Mouse (Mus musculus) heart, embryonic 15.5 days (tissue): Measurements from ENCODE around the gene Pcyt1a. TPM values are rescaled to one million over a fixed set of nuclear protein-coding genes. Genes with fewer than 3 reads are reported as not detected.

ENCODE experiments used
- ATAC-seq: fragments of 200-750 bp; cut with Nextera tagmentation; replicated peaks from 2 replicates; pipeline ENCODE4 v1.8.0; 2017; ENCODE audit warnings: low read depth, moderate TSS enrichment; ENCODE audit not compliant: insufficient number of reproducible peaks, insufficient read depth, low FRiP score
- H3K27ac ChIP-seq: fragments of 300-500 bp; sonication (generic); 2 replicates; pipeline ENCODE4 v1.5.1; 2015; ENCODE audit warnings: mild to moderate bottlenecking, inconsistent platforms
- H3K27me3 ChIP-seq: fragments of 300-500 bp; sonication (generic); 2 replicates; pipeline ENCODE4 v1.6.1; 2015; ENCODE audit warnings: inconsistent platforms
- H3K36me3 ChIP-seq: fragments of 300-500 bp; sonication (generic); 2 replicates; pipeline ENCODE4 v1.6.1; 2015; ENCODE audit warnings: mild to moderate bottlenecking, inconsistent platforms
- H3K4me1 ChIP-seq: fragments of 300-500 bp; sonication (generic); replicated peaks from 2 replicates; pipeline ENCODE4 v1.6.1; 2015; ENCODE audit warnings: inconsistent platforms
- H3K4me2 ChIP-seq: fragments of 300-500 bp; sonication (generic); 2 replicates; pipeline ENCODE4 v1.6.1; 2015; ENCODE audit warnings: inconsistent platforms, mild to moderate bottlenecking, moderate library complexity
- H3K4me3 ChIP-seq: fragments of 300-500 bp; sonication (generic); 2 replicates; pipeline ENCODE4 v1.5.1; 2015; ENCODE audit warnings: mild to moderate bottlenecking, inconsistent platforms
- H3K9ac ChIP-seq: fragments of 300-500 bp; sonication (generic); 2 replicates; pipeline ENCODE4 v1.6.1; 2015; ENCODE audit warnings: mild to moderate bottlenecking, inconsistent platforms
- H3K9me3 ChIP-seq: fragments of 300-500 bp; sonication (generic); replicated peaks from 2 replicates; pipeline ENCODE4 v1.6.1; 2016; ENCODE audit warnings: inconsistent platforms
- WGBS: fragments of 180-500 bp; shearing (Covaris S2); methylation state at CpG from one replicate; pipeline ENCODE4 v1.1.7; 2015; ENCODE audit warnings: mixed read lengths; 5-methylcytosine and 5-hydroxymethylcytosine counted together
- polyA plus RNA-seq: library from polyadenylated mRNA; unstranded; fragments of >200 nt; fragmentation: Nextera tagmentation; extraction: Ambion mirVana; gene quantifications from 2 replicates; pipeline ENCODE4 v1.2.1, GENCODE M21; 2015

The Pcyt1a gene
- polyA plus RNA-seq, 1 experiment from 2014 or later, result 44.3 TPM

DNA sequence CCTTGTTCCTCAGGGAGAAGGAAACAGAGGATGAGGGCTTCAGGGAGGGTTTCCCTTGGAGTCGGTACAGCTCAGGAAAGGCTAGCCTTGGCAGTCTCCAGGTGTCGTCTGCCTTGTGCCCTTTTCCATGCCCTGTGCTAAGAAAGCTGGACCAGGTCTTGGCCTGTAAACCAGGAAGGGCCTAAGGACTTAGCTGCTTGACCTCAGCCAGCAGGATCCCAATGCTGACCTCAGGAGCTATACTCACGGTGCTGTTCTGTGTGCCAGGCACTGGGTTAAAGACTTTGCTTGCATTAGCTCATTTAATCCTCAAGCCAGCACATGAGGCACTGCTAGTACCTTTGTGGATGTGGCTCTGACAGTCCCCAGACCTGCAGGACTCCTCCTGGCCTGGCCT is 80.6 kb downstream of the Pcyt1a start:
- H3K27ac ChIP-seq, result no peak overlapping the region
- H3K4me1 ChIP-seq, result peaks cover 42% of the 10 kb centered on the region
- no peaks in the 10 kb centered on the region for H3K27me3 ChIP-seq
- no peaks in the 10 kb centered on the region for H3K36me3 ChIP-seq
- no peak overlapping the region for H3K9ac ChIP-seq
- H3K9me3 ChIP-seq, result no peaks in the 10 kb centered on the region
- H3K4me3 ChIP-seq, result no peak overlapping the region
- 84% methylated on average over 3 of the region's 3 CpGs for WGBS
- ATAC-seq, result no peak
- no peak overlapping the region for H3K4me2 ChIP-seq

DNA sequence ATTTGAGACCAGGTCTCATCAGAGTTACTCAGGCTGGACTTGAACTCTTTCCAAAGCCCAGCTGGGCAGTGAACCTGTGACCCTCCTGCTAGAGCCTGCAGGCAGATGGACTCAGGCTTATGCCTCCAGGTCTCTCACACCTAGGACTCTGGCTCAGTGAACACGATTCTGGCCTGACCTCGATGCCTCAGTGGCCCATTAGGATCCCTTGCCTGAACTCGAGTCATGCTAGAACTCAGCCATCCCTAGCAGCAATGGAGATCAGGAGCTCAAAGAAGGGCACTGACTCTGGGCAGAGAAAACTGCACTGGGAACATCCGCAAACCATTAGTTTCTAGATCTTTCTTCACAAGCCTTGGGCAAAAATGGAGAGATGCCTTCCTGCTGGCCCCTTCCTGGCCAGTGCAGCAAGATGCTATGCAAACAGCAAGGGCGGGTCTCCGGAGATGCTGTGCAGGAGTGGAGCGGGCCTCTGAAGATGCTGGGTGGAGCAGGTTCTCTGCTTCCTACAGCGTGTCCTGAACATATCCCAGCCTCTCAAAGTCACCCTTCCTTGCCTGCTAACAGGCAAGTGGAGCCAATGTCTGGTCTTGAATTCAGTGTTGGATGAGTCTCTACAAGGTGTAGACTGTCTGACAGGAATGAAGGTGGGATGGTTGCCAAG is 81.2 kb downstream of the Pcyt1a start:
- H3K4me1 ChIP-seq, result peaks cover 42% of the 10 kb centered on the region
- no peaks in the 10 kb centered on the region for H3K27me3 ChIP-seq
- no peak overlapping the region for H3K4me2 ChIP-seq
- H3K9ac ChIP-seq, result no peak overlapping the region
- no peaks in the 10 kb centered on the region for H3K36me3 ChIP-seq
- H3K27ac ChIP-seq, result no peak overlapping the region
- H3K4me3 ChIP-seq, result no peak overlapping the region
- ATAC-seq, result no peak
- WGBS, result 90% methylated on average over 8 of the region's 8 CpGs
- no peaks in the 10 kb centered on the region for H3K9me3 ChIP-seq

DNA sequence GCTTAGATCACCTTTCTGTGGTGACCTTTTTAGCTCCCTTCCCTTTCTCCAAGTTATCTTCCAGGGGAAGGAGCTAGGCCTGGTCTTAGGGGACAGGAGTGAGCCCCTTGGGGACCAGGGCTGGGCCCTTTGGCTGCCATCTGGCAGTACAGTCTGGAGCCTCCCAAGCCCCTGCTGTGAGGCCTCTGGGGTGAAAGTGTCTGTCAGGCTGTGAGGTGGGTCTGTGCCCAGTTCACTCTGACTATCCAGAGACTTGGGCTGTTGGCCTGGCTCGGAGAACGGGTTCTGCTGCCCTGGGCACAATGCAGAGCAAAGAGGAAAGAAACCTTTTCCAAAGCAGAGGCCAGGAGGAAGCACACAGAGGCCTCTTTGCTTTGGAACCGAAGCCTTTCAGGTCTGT is 82.2 kb downstream of the Pcyt1a start:
- Histone ChIP-seq H3K27me3 (no peaks in the 10 kb centered on the region), H3K4me2 (no peak overlapping the region), H3K4me3 (no peak overlapping the region), H3K9me3 (no peaks in the 10 kb centered on the region), H3K36me3 (no peaks in the 10 kb centered on the region), H3K4me1 (peaks cover 34% of the 10 kb centered on the region), H3K27ac (no peak overlapping the region), H3K9ac (no peak overlapping the region)
- WGBS, result 75% methylated on average over 3 of the region's 3 CpGs
- no peak for ATAC-seq

DNA sequence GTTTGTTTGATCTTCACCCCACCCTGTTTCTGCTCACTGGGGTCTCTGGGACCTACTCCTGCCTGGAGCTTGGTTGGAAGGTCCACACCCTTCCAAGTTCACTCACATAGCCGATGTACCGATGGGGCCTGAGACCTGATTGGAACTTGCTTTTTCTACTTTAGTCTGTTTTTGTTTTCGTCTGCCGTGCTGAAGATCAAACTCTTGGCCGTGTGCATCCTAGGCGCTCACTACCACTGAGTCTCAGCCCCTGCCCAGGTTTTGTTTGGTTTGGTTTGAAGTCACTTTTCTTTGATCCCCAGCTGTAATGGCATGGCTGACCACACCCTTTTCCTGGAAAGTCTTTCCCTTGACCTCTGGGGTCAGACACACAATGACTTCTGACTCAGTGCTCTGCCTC is 82.7 kb downstream of the Pcyt1a start:
- Histone ChIP-seq H3K36me3 (no peaks in the 10 kb centered on the region), H3K4me3 (no peak overlapping the region), H3K27me3 (no peaks in the 10 kb centered on the region), H3K4me1 (peaks cover 29% of the 10 kb centered on the region), H3K27ac (no peak overlapping the region), H3K9ac (no peak overlapping the region), H3K4me2 (no peak overlapping the region), H3K9me3 (no peaks in the 10 kb centered on the region)
- WGBS, result 87% methylated on average over 6 of the region's 6 CpGs
- ATAC-seq, result no peak

DNA sequence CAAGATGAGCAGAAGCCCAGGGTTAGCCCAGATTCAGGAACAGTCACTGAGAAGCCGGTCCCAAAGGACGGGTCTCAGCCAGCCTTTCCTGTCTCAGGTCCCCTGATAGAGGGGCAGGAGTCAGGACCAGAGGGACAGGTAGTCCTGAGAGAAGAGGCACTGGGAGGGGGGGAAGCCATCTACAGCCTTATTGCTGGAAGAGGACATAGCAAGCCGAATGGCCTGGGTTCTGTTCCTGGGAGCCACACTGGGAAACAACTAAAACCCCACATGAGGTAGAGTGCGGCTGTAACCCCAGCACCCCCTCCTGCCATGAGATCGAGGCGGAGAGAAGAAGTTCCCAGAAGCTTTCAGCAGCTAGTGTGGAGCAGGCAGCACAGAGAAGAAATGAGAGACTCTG is 83.2 kb downstream of the Pcyt1a start:
- Histone ChIP-seq H3K4me2 (no peak overlapping the region), H3K9ac (no peak overlapping the region), H3K4me3 (no peak overlapping the region), H3K27ac (no peak overlapping the region), H3K4me1 (peaks cover 24% of the 10 kb centered on the region), H3K27me3 (no peaks in the 10 kb centered on the region), H3K9me3 (no peaks in the 10 kb centered on the region), H3K36me3 (no peaks in the 10 kb centered on the region)
- ATAC-seq, result no peak
- WGBS, result 93% methylated on average over 6 of the region's 6 CpGs

DNA sequence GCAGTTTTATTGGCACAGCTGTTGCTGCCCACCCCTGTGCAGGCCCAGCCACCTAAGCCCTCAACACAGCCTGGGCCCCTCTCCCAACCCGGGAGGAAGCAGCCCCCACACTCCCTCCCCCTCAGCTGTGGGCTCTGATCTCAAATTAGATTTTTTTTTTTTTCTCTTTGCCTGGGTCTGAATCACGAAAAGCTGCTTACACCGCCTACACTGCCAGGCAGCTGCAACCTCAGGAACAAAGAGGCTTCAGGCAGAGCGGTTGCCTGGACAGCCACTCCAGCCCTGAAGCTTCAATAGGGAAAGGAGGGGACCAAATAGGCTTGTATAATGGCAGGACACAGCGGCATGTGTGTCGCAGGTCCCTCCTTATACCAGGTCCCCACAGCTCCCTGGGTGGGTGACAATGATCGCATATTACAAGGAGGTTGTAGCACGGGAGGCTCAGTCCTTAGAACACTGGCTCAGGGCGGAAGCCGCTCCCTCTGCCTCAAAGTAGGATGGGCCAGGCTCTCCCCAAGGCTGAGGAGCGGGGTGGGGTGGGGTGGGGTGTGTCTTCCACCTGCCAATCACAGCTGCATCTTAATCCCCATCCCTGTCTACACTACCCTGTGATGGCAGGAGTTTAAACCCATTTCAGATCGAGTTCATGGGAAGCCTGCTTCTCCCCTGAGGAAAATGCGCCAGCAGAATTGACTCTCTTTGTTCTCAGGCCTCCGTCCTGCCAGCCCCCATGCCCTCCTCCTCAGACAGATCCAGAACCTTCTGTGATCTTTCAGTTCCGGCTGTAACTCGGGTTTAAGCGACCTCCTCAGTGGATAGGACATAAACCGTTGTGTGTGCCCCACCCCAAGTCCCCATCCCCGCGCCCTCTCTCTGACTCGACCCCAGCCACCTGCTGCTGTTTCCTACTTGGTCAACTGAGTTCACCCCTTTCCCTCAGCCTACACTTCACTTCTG is 85.6 kb downstream of the Pcyt1a start:
- WGBS, result 33% methylated on average over 21 of the region's 21 CpGs
- H3K9ac ChIP-seq, result no peak overlapping the region
- no peaks in the 10 kb centered on the region for H3K36me3 ChIP-seq
- H3K27ac ChIP-seq, result peak overlapping the region; percentile 21; the same call in 1 of the 2 replicates
- H3K9me3 ChIP-seq, result no peaks in the 10 kb centered on the region
- H3K4me2 ChIP-seq, result peak overlapping the region; percentile 14; the same call in 1 of the 2 replicates
- H3K4me3 ChIP-seq, result no peak overlapping the region
- ATAC-seq, result peak; percentile 47; the same call in 1 of the 2 replicates
- H3K4me1 ChIP-seq, result 0 out of 2 replicates have a peak, but pooled peaks cover 1% of the 10 kb centered on the region
- no peaks in the 10 kb centered on the region for H3K27me3 ChIP-seq

DNA sequence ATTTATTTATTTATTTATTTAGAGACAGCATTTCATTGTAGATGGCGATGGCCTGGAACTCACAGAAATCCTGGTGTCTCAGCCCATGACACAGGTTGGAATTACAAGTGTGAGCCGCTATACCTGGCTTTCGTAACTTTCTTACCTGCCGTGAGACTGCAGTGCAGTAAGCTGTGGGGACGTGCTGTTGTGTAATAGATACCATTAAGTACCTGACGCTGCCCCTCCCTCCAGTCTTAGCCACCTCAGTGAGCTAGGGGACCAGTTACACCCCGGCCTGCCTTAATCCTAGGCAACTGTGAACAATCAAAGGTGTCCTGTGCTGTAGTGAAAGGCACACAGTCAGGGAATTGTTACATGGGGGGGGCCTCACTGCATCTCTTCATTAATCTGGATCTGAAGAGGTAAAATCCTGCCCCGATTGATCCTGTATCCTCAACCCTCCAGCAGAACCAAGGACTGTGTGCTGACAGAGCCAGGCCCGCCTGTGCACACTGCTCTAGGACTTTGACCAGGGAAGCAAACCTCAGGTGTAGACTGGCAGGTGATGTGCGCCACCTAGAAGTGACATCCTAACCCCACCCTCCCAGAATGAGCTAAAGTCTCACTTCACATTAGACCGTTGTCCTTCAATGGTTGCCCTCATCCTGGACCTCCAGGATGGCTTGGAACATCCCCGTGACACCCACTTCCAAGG is 87.2 kb downstream of the Pcyt1a start:
- Histone ChIP-seq H3K4me3 (no peak overlapping the region), H3K27ac (no peak overlapping the region), H3K27me3 (no peaks in the 10 kb centered on the region), H3K9me3 (no peaks in the 10 kb centered on the region), H3K9ac (no peak overlapping the region), H3K4me2 (no peak overlapping the region), H3K36me3 (no peaks in the 10 kb centered on the region), H3K4me1 (peaks cover 3% of the 10 kb centered on the region; the same call in 1 of the 2 replicates)
- 81% methylated on average over 12 of the region's 12 CpGs for WGBS
- ATAC-seq, result no peak

DNA sequence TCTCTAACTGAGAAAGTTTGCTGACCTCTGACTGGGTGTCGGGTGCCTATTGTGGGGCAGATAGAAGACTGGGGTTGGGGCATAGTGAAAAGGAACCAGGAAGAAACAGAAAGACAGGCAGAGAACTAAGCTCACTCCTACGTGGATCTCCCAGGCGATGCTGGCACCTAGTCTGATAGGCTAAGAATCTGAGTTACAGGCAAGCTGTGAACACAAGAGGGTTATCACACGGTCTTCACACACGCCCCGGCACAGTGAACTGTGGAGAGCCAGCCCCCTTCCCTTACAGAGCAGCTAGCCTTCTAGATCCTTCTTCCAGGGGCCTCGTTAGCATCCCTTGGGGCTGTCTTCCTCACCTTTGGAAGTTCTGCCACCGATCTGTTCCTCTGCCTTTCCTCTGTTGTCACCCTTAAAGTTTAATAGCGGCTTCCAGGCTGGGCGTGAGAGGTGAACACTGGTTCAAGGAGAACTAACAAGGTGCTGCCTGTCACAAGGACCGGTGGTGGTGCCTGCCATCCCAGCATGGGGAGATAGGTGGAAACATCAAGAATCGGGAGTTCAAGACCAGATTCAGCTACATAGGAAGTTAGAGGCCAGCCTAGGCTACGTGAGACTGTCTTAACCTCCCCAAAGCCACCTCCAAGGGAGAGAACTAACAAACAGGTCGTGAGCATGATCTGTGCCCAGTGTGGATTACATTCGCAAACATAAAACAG is 89.1 kb downstream of the Pcyt1a start:
- Histone ChIP-seq H3K36me3 (no peaks in the 10 kb centered on the region), H3K27ac (peak overlapping the region; percentile 32; the same call in 1 of the 2 replicates), H3K4me3 (no peak overlapping the region), H3K9me3 (no peaks in the 10 kb centered on the region), H3K9ac (no peak overlapping the region), H3K4me1 (peaks cover 19% of the 10 kb centered on the region), H3K4me2 (no peak overlapping the region), H3K27me3 (no peaks in the 10 kb centered on the region)
- WGBS, result 69% methylated on average over 15 of the region's 15 CpGs
- ATAC-seq, result no peak

DNA sequence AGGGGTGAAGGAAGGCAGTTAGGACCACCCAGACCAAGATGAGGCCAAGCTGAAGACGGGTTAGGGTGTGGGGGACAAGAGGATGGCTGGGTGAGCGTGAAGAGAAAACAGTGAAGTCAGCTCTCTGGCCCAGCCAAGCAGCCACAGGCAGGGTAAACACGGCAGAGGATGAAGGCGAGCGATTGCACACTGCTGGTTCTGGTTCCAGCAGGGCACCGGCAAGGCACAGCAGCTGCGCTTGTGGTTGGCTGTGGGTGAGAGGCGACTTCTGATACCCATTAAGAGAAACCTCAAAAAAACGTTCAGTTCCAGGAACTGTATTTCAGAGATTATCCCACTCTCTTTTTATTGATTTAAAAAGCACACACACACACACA is 89.6 kb downstream of the Pcyt1a start:
- no peak for ATAC-seq
- 60% methylated on average over 9 of the region's 9 CpGs for WGBS
- H3K27me3 ChIP-seq, result no peaks in the 10 kb centered on the region
- H3K4me1 ChIP-seq, result peaks cover 19% of the 10 kb centered on the region
- no peak overlapping the region for H3K9ac ChIP-seq
- H3K4me2 ChIP-seq, result no peak overlapping the region
- H3K27ac ChIP-seq, result peak overlapping the region; percentile 32; the same call in 1 of the 2 replicates
- H3K36me3 ChIP-seq, result no peaks in the 10 kb centered on the region
- no peak overlapping the region for H3K4me3 ChIP-seq
- H3K9me3 ChIP-seq, result no peaks in the 10 kb centered on the region

DNA sequence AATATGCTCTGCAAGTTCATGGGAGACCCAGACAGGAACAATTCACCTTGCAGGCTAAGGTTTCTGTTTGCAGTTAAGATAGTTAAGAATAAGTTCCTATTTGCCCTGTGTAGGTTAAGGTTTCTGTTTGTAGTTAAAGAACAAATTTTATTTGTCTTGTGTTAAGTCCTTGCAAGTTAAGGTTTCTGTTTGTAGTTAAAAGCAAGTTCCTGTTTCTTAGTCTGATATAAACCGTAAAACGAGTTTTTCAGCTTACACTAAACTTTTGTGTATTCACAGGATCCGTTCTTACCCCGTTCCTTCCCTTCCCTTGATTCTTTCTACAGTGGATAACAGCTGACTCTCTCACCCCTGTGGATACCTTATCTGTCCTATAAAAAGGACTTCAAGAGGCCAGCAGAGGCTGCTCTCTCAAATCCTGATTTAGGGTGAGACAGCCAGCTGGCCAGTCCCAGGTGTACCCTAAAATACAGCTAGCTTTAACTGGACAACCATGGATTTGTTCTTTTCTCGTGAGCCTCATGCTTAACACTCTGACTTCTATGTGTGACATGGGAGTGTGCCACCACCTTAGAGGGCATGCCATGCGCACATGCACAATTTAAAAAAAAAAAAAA is 92.0 kb downstream of the Pcyt1a start:
- H3K36me3 ChIP-seq, result no peaks in the 10 kb centered on the region

More for the DNA sequence above, 92.0 kb downstream of the Pcyt1a start:
- ATAC-seq, result no peak
- no peak overlapping the region for H3K4me2 ChIP-seq
- peaks cover 19% of the 10 kb centered on the region for H3K4me1 ChIP-seq
- WGBS, result 51% methylated on average over 6 of the region's 6 CpGs
- H3K27me3 ChIP-seq, result no peaks in the 10 kb centered on the region
- peak overlapping the region; percentile 22; the same call in 1 of the 2 replicates for H3K27ac ChIP-seq
- no peaks in the 10 kb centered on the region for H3K9me3 ChIP-seq
- no peak overlapping the region for H3K9ac ChIP-seq
- no peak overlapping the region for H3K4me3 ChIP-seq
